Mouse (Mus musculus): ENCODE measurements at regions not wholly inside any gene's neighbourhood (a gene's known extent, or its start where the extent isn't known, plus 50 kb on each side); places are given as distances from the start of the nearest gene placed in this dataset.

GRCm38 (mm10) chr12:64736008-64736663 is 181.6 kb upstream of the Gm527 start:
- DNase-seq = no peak

DNA sequence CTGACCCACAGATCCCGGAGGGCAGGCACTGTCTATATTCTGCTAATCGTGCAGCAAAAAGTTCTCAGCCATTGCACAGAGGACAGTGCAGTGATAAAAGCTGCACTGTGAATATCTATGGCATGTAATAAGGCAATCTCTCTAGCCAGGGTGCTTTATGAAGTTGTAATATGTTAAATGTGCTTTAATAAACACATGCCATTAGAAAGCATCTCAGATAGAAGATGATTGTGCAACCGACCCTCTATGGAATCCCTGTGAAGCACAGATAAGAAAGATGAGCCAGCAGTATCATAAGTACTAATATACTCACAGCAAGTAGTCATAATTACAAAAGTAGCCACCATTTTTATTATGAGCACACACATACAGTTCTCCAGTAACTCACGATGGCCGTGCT is 214.3 kb upstream of the Gm527 start:
- no peak for DNase-seq

DNA sequence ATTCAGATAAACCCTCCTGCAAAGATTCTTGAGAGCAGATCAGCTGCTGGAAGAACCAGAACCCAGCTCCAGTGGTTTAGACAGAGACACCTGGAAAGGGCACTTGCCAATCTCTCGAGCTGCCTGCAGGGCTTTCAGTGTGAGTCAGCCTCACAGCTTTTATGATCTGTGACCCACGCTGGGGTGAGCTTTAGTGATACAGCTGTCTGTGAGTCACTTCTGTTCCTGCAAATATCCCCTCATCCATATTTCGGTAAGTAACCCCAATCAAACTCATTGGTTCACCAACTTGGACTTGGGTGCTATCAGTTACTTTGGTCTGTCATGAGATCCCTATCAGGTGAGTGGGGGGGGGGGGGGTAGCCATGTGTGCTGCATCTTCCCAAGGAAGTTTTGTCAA is 216.6 kb upstream of the Gm527 start:
- no peak for DNase-seq

DNA sequence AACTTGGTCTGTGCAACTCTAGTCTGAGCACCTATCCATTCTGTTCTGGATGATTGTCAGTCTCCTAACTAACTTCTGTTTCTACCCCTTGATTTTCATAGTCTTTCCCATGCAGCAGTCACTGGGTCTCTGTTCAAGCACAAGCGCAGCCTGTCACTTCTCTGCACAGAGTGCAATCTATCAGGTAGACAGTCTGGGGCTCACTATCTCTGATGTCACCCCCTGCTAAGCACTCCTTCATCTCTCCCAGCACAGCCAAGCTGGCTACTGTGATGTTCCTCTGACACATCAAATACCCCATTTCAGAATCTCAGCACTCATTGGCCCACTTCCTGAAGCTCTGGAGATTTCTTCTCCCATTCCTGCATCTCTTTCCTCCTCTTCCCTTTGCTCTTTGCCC is 220.9 kb upstream of the Fscb start:
- no peak for DNase-seq

- DNase-seq = peak; percentile 32
Observed at GRCm38 (mm10) chr12:64692196-64693169, 218.0 kb upstream of the Fscb start.

DNA sequence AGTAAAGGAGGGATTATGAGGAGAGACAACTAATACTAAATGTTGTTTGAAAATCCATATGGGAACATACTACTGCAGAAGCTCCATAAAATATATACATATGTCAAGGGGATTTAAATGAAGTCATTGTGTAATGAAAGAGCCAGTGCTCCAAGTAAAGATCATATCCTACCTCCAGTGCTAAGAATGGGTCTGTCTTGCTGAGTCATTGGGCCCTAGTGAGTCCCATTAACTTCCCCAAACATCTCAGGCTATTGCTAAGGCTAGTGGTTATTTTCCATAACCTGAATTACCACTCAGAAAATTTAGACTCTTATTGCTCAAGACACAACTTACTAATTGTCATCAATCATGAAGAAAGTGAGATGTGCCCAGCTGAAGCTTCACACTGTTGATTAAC is 215.2 kb upstream of the Fscb start:
- DNase-seq = no peak

DNA sequence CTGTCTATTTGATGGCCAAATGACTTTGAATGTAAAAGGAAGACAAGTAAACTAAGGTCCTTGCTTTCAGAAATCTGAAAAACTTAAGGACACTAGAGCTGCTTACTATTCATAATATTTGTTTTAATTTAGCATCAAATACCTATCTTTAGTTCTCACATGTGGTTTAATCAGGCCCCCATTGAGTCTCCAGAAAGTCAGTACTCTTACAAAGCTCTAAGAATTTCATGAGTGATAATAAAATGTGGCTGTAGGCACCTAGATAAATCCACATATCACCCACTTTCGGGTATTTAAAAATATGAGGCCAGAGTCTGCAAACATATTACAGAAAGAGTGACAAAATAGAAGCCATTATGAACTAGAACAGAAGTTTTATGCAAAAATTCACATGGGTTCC is 214.1 kb upstream of the Fscb start:
- no peak for DNase-seq

DNA sequence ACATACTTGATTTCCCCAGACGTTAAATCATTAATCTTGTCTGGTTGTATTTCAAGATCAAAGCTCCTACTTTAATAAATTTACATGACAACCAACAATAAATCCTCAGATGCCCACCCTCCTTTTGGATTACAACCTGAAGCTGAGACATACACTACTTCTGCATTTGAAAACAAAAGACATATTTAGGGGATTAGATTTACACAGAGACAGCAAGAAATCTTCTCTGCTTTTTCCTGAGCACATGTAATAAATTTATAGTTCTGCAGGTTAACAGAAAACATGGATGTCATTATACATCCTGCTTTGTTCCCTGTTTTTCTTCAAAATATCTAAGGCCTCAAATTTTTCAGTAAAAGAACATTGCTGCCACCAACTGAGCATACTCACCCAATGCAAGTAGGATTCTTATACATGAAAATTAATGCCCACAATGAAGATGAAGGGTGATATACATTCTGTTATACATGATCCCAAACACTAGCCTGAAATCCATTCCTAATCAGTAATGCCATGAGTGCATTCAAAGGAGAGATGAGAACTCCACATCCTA is 166.4 kb upstream of the Fscb start:
- peak; percentile 24 for DNase-seq

GRCm38 (mm10) chr12:64614877-64615276 is 140.4 kb upstream of the Fscb start:
- no peak for DNase-seq
